Mouse (Mus musculus): Measurements from ENCODE around the gene Olfr705. TPM values are rescaled to one million over a fixed set of nuclear protein-coding genes. Genes with fewer than 3 reads are reported as not detected.

Olfr705 gene
- polyA plus RNA-seq, 1 experiment from 2014 or later: not detected

Other genes starting within 250 kb of the Olfr705 start
- gene Olfr693, start 196.3 kb downstream of the Olfr705 start, polyA plus RNA-seq (2014; fragmentation: Nextera tagmentation; extraction: Ambion mirVana): not detected in 2 replicates
- gene Olfr694, start 185.1 kb downstream of the Olfr705 start, polyA plus RNA-seq (2014; fragmentation: Nextera tagmentation; extraction: Ambion mirVana): not detected in 2 replicates
- not detected in 2 replicates for gene Olfr695, start 160.5 kb downstream of the Olfr705 start, polyA plus RNA-seq (2014; fragmentation: Nextera tagmentation; extraction: Ambion mirVana)
- not detected in 2 replicates for gene Olfr697, start 134.4 kb downstream of the Olfr705 start, polyA plus RNA-seq (2014; fragmentation: Nextera tagmentation; extraction: Ambion mirVana)
- not detected in 2 replicates for gene Olfr698, start 121.5 kb downstream of the Olfr705 start, polyA plus RNA-seq (2014; fragmentation: Nextera tagmentation; extraction: Ambion mirVana)
- not detected in 2 replicates for gene Olfr699, start 83.7 kb downstream of the Olfr705 start, polyA plus RNA-seq (2014; fragmentation: Nextera tagmentation; extraction: Ambion mirVana)
- not detected in 2 replicates for gene Olfr700, start 68.1 kb downstream of the Olfr705 start, polyA plus RNA-seq (2014; fragmentation: Nextera tagmentation; extraction: Ambion mirVana)
- gene Olfr701, start 62.8 kb downstream of the Olfr705 start, polyA plus RNA-seq (2014; fragmentation: Nextera tagmentation; extraction: Ambion mirVana): not detected in 2 replicates
- gene Olfr702, start 43.0 kb downstream of the Olfr705 start, polyA plus RNA-seq (2014; fragmentation: Nextera tagmentation; extraction: Ambion mirVana): not detected in 2 replicates
- not detected in 2 replicates for gene Olfr703, start 33.5 kb downstream of the Olfr705 start, polyA plus RNA-seq (2014; fragmentation: Nextera tagmentation; extraction: Ambion mirVana)
- gene Olfr704, start 13.7 kb downstream of the Olfr705 start, polyA plus RNA-seq (2014; fragmentation: Nextera tagmentation; extraction: Ambion mirVana): not detected in 2 replicates
- gene Olfr706, start 11.3 kb upstream of the Olfr705 start, polyA plus RNA-seq (2014; fragmentation: Nextera tagmentation; extraction: Ambion mirVana): not detected in 2 replicates
- gene Olfr707, start 24.4 kb upstream of the Olfr705 start, polyA plus RNA-seq (2014; fragmentation: Nextera tagmentation; extraction: Ambion mirVana): not detected in 2 replicates
- gene Olfr1532-ps1, start 31.1 kb upstream of the Olfr705 start, polyA plus RNA-seq (2014; fragmentation: Nextera tagmentation; extraction: Ambion mirVana): not detected in 2 replicates
- gene Olfr709-ps1, start 55.3 kb upstream of the Olfr705 start, polyA plus RNA-seq (2014; fragmentation: Nextera tagmentation; extraction: Ambion mirVana): not detected in 2 replicates
- gene Olfr710, start 71.4 kb upstream of the Olfr705 start, polyA plus RNA-seq (2014; fragmentation: Nextera tagmentation; extraction: Ambion mirVana): not detected in 2 replicates
- gene Olfr6, start 87.0 kb upstream of the Olfr705 start, polyA plus RNA-seq (2014; fragmentation: Nextera tagmentation; extraction: Ambion mirVana): not detected in 2 replicates
- gene Olfr711, start 98.6 kb upstream of the Olfr705 start, polyA plus RNA-seq (2014; fragmentation: Nextera tagmentation; extraction: Ambion mirVana): not detected in 2 replicates
- not detected in 2 replicates for gene Olfr2, start 129.2 kb upstream of the Olfr705 start, polyA plus RNA-seq (2014; fragmentation: Nextera tagmentation; extraction: Ambion mirVana)
- gene Olfr713, start 154.3 kb upstream of the Olfr705 start, polyA plus RNA-seq (2014; fragmentation: Nextera tagmentation; extraction: Ambion mirVana): not detected in 2 replicates
- gene Olfr714, start 194.1 kb upstream of the Olfr705 start, polyA plus RNA-seq (2014; fragmentation: Nextera tagmentation; extraction: Ambion mirVana): not detected in 2 replicates
- not detected in 2 replicates for gene Olfr17, start 216.3 kb upstream of the Olfr705 start, polyA plus RNA-seq (2014; fragmentation: Nextera tagmentation; extraction: Ambion mirVana)
- gene Olfr715b, start 233.5 kb upstream of the Olfr705 start, polyA plus RNA-seq (2014; fragmentation: Nextera tagmentation; extraction: Ambion mirVana): not detected in 2 replicates

Measured in stomach, embryonic 14.5 days (tissue).